Comparison of ENCODE assay signal across 8 mouse cellular contexts in the genomic region with DNA sequence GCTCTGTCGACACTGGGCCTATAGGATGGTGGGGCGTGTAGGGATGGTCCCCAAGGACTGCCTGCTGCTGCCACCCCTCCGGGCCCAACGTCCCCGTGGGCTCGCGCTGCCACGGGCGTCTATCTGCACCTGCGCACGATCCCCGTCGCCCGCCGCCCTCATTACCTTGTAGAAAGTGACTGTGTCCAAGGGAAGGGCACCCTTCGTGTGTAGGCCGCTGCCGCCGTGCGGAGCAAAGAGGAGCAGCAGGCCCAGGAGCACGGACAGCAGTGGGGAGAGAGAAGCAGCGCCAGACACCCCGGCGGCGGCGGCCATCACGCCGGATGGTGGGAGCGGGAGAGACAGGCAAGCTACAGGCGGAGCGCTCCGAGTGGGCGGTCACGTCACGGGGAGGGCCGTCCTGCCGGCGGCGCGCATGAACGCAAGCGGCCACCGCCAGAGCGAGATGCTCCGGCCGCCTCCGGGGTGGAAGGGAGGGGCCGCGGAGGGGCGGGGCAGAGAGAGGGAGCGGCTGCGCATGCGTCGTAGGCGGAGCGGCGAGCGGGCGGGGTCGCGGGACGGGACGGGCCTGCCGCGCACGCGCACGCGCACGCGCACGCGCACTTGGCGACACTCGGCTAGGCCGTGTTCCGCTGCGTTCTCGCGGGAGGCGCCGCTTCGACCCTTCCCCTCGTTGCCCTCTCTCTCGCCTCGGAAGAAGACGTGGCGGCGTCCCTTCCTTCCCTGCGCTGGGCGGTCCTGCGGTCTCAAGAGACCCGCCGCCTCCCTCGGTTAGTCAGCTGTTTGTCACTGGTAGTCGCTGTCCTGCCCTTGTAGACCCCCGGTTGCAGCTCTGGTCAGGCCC. TPM values are rescaled to one million over a fixed set of nuclear protein-coding genes. Genes with fewer than 3 reads are reported as not detected.
A peak's percentile ranks its signal among the peaks of the same experiment; 100 is the strongest.
DNase-seq lines count a peak whose midpoint lies in the region; ATAC-seq and TF ChIP-seq lines count a peak whose summit lies in the region.

A gene (minus strand): TSS at position 481 of the 844 bp plus-strand sequence.

- no peaks in the 10 kb centered on the region for H3K9me3 ChIP-seq in hindbrain, embryonic 10.5 days
- H3K9me3 ChIP-seq in lung, postnatal 0 days (ENCODE audit: low read length), result no peaks in the 10 kb centered on the region

- H3K9ac ChIP-seq in lung, postnatal 0 days (replicated peaks; ENCODE audit: low read depth), result peak within 1 kb of the TSS; percentile 85

- TF ChIP-seq CTCF in lung, postnatal 0 days (IDR thresholded peaks at IDR 0.05), result peak; percentile 51

- TF ChIP-seq EP300 in lung, postnatal 0 days (IDR thresholded peaks at IDR 0.05), result no peak

- peak within 1 kb of the TSS; percentile 97 for H3K27ac ChIP-seq in hindbrain, embryonic 10.5 days
- H3K27ac ChIP-seq in lung, postnatal 0 days (ENCODE audit: low read length), result peak within 1 kb of the TSS; percentile 96

- peak within 1 kb of the TSS; percentile 94 for H3K4me2 ChIP-seq in lung, postnatal 0 days (replicated peaks; ENCODE audit: low read depth, low read length)

- H3K4me3 ChIP-seq in hindbrain, embryonic 10.5 days, result peak within 1 kb of the TSS; percentile 88
- H3K4me3 ChIP-seq in lung, postnatal 0 days (ENCODE audit: low read depth, low read length), result peak within 1 kb of the TSS; percentile 82

- WGBS in hindbrain, embryonic 10.5 days, result under 1% methylated on average over 93 of the region's 97 CpGs
- WGBS in lung, postnatal 0 days, result under 1% methylated on average over 45 of the region's 97 CpGs

- H3K36me3 ChIP-seq in hindbrain, embryonic 10.5 days, result peaks cover 30% of the 10 kb centered on the region
- peaks cover 19% of the 10 kb centered on the region for H3K36me3 ChIP-seq in lung, postnatal 0 days (ENCODE audit: insufficient read depth, low read length)

- H3K4me1 ChIP-seq in hindbrain, embryonic 10.5 days (replicated peaks), result peaks cover 37% of the 10 kb centered on the region
- peaks cover 16% of the 10 kb centered on the region for H3K4me1 ChIP-seq in lung, postnatal 0 days (ENCODE audit: insufficient read depth, low read depth, low read length)

- DNase-seq in MEL-GATA-1-ER (ENCODE audit: extremely low read depth, low read depth), result peak; percentile 61
- DNase-seq in cerebellum, adult 8-10 months, result peak; percentile 99
- DNase-seq in hindbrain, embryonic 10.5 days (ENCODE audit: low spot score), result peak; percentile 98
- DNase-seq in layer of hippocampus, adult 9-11 months, result peak; percentile 98
- DNase-seq in lung, postnatal 0 days (ENCODE audit: low spot score), result peak; percentile 98
- DNase-seq in ovary, postnatal 14 days (ENCODE audit: low spot score), result peak; percentile 99
- peak; percentile 99 for DNase-seq in thymus, postnatal 14 days

- no peaks in the 10 kb centered on the region for H3K27me3 ChIP-seq in hindbrain, embryonic 10.5 days (ENCODE audit: insufficient read depth, poor library complexity, severe bottlenecking)
- H3K27me3 ChIP-seq in lung, postnatal 0 days (replicated peaks; ENCODE audit: insufficient read depth, low read length), result no peaks in the 10 kb centered on the region

- peak; percentile 92 for ATAC-seq in frontal cortex, adult (ENCODE audit: low TSS enrichment)
- peak; percentile 96 for ATAC-seq in lung, postnatal 0 days

RNA-seq across cellular contexts. Expression of the gene that starts here (rescaled TPM):
- polyA plus RNA-seq in hindbrain, embryonic 10.5 days (2016; fragmentation: Nextera tagmentation; extraction: Ambion mirVana), result 143 and 148 TPM in 2 replicates
- polyA plus RNA-seq in lung, postnatal 0 days (2015; fragmentation: Nextera tagmentation; extraction: Ambion mirVana), result 122 and 123 TPM in 2 replicates

Comparison
In these comparisons a context has a peak if more than half of its experiments do, and no peak if none do; other contexts are left out.
1. Peak in every context shown above with its lines: DNase-seq, ATAC-seq, H3K4me3 ChIP-seq and H3K27ac ChIP-seq.